Mouse (Mus musculus): Measurements from ENCODE around the gene Ptprn2. TPM values are rescaled to one million over a fixed set of nuclear protein-coding genes. Genes with fewer than 3 reads are reported as not detected.

The Ptprn2 gene
- polyA plus RNA-seq, 1 experiment from 2014 or later, result 1.2 TPM

DNA sequence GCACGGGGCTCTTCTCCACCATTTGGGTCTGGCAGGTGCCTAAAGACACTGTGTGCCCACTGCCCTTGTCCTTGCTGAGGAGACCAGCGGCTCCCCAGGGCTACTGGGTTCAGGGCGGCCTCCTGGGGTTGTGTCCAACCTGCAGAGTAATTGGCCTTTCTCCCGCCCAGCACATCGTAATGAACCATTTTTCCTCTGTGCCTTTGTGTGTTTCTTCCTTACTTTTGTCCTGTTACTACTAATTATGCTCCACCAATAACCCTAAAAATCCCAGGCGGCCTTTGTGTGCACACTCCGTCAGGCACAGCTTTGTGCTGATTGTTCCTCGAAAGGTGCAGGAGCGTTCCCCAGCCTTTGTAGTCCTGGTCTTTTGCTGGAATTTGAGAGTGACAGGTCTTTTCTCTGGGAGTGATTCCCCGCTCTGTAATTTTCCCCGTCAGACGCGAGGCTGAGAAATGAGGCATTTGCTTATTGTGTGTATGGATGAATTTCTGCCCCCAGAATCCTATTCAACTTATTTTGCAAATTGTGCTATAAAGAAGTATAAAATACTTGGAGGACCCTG, 690.8 kb downstream of the Ptprn2 start:
- no peaks in the 10 kb centered on the region for H3K9me3 ChIP-seq (ENCODE audit: control insufficient read depth)
- no peak for ATAC-seq
- H3K4me1 ChIP-seq (replicated peaks; ENCODE audit: control insufficient read depth, insufficient read depth, low read length), result no peaks in the 10 kb centered on the region
- H3K27ac ChIP-seq (ENCODE audit: low read depth, low read length), result no peak overlapping the region
- H3K4me2 ChIP-seq (replicated peaks; ENCODE audit: low read depth), result no peak overlapping the region
- no peaks in the 10 kb centered on the region for H3K27me3 ChIP-seq (replicated peaks; ENCODE audit: control insufficient read depth, insufficient read depth, low read length)
- H3K9ac ChIP-seq (ENCODE audit: low read depth, low read length), result no peak overlapping the region
- no peaks in the 10 kb centered on the region for H3K36me3 ChIP-seq (ENCODE audit: control insufficient read depth, insufficient read depth)
- 85% methylated on average over 13 of the region's 13 CpGs for WGBS
- TF ChIP-seq CTCF (IDR thresholded peaks at IDR 0.05; ENCODE audit: low read depth), result no peak
- no peak overlapping the region for H3K4me3 ChIP-seq (ENCODE audit: low read depth, low read length)

DNA sequence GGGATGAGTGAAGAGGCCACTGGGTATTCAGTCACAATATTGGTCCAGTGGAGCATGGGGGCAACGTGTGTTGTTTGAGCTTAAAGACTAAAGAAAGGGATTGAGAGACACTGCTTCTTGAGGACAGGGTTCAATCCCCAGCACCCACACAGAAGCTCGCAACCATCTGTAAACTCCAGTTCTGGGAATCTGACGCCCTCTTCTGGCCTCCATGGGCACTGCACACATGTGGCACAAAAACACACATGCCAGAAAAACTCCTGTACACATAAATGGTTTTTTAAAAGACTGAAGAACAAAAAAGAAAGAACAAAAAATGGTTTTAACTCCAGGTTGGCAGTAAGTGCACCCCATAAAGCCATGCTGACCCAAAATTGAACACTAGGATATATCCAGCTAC, 701.6 kb downstream of the Ptprn2 start:
- H3K4me1 ChIP-seq (replicated peaks; ENCODE audit: control insufficient read depth, insufficient read depth, low read length), result no peaks in the 10 kb centered on the region
- no peak overlapping the region for H3K4me3 ChIP-seq (ENCODE audit: low read depth, low read length)
- H3K9me3 ChIP-seq (ENCODE audit: control insufficient read depth), result no peaks in the 10 kb centered on the region
- WGBS, result 84% methylated on average over 3 of the region's 3 CpGs
- TF ChIP-seq CTCF (IDR thresholded peaks at IDR 0.05; ENCODE audit: low read depth), result no peak
- ATAC-seq, result no peak
- no peak overlapping the region for H3K9ac ChIP-seq (ENCODE audit: low read depth, low read length)
- no peaks in the 10 kb centered on the region for H3K27me3 ChIP-seq (replicated peaks; ENCODE audit: control insufficient read depth, insufficient read depth, low read length)
- no peak overlapping the region for H3K4me2 ChIP-seq (replicated peaks; ENCODE audit: low read depth)
- H3K27ac ChIP-seq (ENCODE audit: low read depth, low read length), result no peak overlapping the region
- no peaks in the 10 kb centered on the region for H3K36me3 ChIP-seq (ENCODE audit: control insufficient read depth, insufficient read depth)

DNA sequence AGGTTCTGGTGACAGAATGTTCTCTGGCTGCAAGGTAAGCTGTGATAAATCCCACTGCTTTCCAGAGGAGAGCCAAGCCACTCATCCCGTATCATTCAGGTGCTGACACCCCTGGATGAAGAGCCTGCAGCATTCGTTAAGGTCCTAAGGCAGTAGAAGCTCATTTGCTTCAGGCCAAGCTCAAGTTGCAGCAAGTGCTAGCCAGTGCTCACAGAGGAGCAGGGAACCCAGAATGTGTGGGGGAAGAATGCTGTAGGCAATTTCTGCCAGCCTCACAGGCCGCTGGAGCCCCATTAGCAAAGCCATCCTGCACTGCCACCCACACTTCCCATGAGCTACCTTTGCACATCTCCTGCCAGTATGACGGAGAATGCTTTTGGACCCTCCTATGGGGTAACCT, 706.5 kb downstream of the Ptprn2 start:
- H3K4me1 ChIP-seq (replicated peaks; ENCODE audit: control insufficient read depth, insufficient read depth, low read length), result no peaks in the 10 kb centered on the region
- 80% methylated on average over 4 of the region's 4 CpGs for WGBS
- TF ChIP-seq CTCF (IDR thresholded peaks at IDR 0.05; ENCODE audit: low read depth), result no peak
- H3K9ac ChIP-seq (ENCODE audit: low read depth, low read length), result no peak overlapping the region
- H3K4me3 ChIP-seq (ENCODE audit: low read depth, low read length), result no peak overlapping the region
- no peak for ATAC-seq
- no peak overlapping the region for H3K27ac ChIP-seq (ENCODE audit: low read depth, low read length)
- no peaks in the 10 kb centered on the region for H3K36me3 ChIP-seq (ENCODE audit: control insufficient read depth, insufficient read depth)
- no peaks in the 10 kb centered on the region for H3K27me3 ChIP-seq (replicated peaks; ENCODE audit: control insufficient read depth, insufficient read depth, low read length)
- H3K4me2 ChIP-seq (replicated peaks; ENCODE audit: low read depth), result no peak overlapping the region
- H3K9me3 ChIP-seq (ENCODE audit: control insufficient read depth), result no peaks in the 10 kb centered on the region

DNA sequence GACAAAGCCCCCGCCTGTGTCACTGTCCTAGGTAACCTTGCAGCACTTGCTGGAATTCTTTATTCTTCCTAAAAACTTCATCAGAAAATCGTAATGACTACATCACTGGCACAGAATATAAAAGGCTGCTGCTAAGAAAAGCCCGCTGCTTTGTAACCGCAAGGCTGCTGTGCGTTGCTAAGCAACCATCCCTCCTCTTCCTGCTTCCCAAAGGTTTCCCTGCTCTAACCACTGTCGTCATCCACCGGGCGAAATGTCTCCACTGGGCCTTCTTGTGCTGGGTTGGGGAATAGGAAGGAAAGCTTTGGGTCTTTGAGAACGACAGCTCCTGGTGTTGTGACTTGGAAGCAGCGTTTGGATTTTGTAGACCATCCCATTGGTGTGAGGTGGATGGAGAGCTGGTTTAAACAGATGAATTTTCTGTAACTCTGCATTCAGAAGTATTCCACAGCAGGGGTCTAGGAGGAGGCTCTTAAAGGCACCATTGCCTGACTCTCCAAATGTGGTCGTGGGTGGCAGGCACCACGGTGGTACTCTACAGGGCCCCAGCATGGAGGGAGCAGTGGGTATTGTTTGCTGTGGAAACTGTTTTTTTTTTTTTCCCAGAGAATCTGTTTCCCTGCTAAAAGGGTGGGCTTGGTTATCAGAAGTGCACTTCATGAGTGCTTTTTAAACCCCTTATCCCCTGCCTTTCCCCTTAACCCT, 711.4 kb downstream of the Ptprn2 start:
- ATAC-seq, result no peak
- Histone ChIP-seq H3K4me3 (ENCODE audit: low read depth, low read length) (no peak overlapping the region), H3K27ac (ENCODE audit: low read depth, low read length) (no peak overlapping the region), H3K4me1 (replicated peaks; ENCODE audit: control insufficient read depth, insufficient read depth, low read length) (no peaks in the 10 kb centered on the region), H3K9me3 (ENCODE audit: control insufficient read depth) (no peaks in the 10 kb centered on the region), H3K9ac (ENCODE audit: low read depth, low read length) (no peak overlapping the region), H3K4me2 (replicated peaks; ENCODE audit: low read depth) (no peak overlapping the region), H3K36me3 (ENCODE audit: control insufficient read depth, insufficient read depth) (no peaks in the 10 kb centered on the region), H3K27me3 (replicated peaks; ENCODE audit: control insufficient read depth, insufficient read depth, low read length) (no peaks in the 10 kb centered on the region)
- 23% methylated on average over 12 of the region's 12 CpGs for WGBS
- TF ChIP-seq CTCF (IDR thresholded peaks at IDR 0.05; ENCODE audit: low read depth), result no peak

DNA sequence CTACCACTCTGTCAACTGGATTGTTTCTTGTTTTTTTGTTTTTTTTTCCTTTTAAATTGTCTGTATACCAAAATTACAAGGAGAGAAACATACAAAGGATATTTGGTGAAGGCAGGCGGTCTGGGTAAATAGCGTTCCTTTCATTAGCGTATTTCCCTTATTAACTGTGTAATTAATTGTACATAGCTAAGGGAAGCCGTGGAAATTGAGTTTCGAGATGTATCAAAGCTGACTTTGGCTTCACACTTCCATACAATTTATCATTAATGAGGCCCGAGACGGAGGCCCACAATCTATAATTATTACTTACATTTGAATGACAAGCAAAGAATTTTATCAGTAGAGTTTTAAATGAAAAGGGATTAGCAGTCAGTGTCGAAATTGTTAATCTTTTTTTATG, 712.6 kb downstream of the Ptprn2 start:
- 88% methylated on average over 8 of the region's 8 CpGs for WGBS

DNA sequence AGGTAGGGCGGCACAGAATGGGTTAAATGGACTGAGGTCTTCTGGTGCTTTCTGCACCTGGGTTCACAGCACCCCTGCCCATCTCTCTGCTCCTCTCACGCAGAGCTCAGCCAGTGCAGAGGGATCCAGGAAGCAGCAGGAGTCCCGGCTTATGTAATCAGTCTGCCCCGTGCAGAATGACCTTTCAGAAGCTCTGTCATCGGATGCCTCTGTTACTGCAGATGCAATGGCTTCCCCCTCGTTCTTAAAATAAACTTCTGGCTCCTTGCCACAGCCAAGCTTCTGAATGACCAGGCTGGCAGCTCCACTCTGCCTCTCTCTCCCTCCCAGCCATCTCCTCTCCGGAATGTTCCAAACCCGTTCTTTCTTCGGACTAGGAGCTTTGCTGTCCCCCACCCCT, 714.6 kb downstream of the Ptprn2 start:
- Histone ChIP-seq H3K9me3 (ENCODE audit: control insufficient read depth) (no peaks in the 10 kb centered on the region), H3K4me2 (replicated peaks; ENCODE audit: low read depth) (no peak overlapping the region), H3K4me1 (replicated peaks; ENCODE audit: control insufficient read depth, insufficient read depth, low read length) (no peaks in the 10 kb centered on the region), H3K4me3 (ENCODE audit: low read depth, low read length) (no peak overlapping the region), H3K27me3 (replicated peaks; ENCODE audit: control insufficient read depth, insufficient read depth, low read length) (no peaks in the 10 kb centered on the region), H3K36me3 (ENCODE audit: control insufficient read depth, insufficient read depth) (no peaks in the 10 kb centered on the region), H3K9ac (ENCODE audit: low read depth, low read length) (no peak overlapping the region), H3K27ac (ENCODE audit: low read depth, low read length) (no peak overlapping the region)
- TF ChIP-seq CTCF (IDR thresholded peaks at IDR 0.05; ENCODE audit: low read depth), result no peak
- no peak for ATAC-seq
- 16% methylated on average over 9 of the region's 9 CpGs for WGBS

More for the DNA sequence above, 712.6 kb downstream of the Ptprn2 start:
- no peak for ATAC-seq
- Histone ChIP-seq H3K4me1 (replicated peaks; ENCODE audit: control insufficient read depth, insufficient read depth, low read length) (no peaks in the 10 kb centered on the region), H3K27me3 (replicated peaks; ENCODE audit: control insufficient read depth, insufficient read depth, low read length) (no peaks in the 10 kb centered on the region), H3K27ac (ENCODE audit: low read depth, low read length) (no peak overlapping the region), H3K4me2 (replicated peaks; ENCODE audit: low read depth) (no peak overlapping the region), H3K9ac (ENCODE audit: low read depth, low read length) (no peak overlapping the region), H3K36me3 (ENCODE audit: control insufficient read depth, insufficient read depth) (no peaks in the 10 kb centered on the region), H3K4me3 (ENCODE audit: low read depth, low read length) (no peak overlapping the region), H3K9me3 (ENCODE audit: control insufficient read depth) (no peaks in the 10 kb centered on the region)
- no peak for TF ChIP-seq CTCF (IDR thresholded peaks at IDR 0.05; ENCODE audit: low read depth)
